Mouse (Mus musculus): Measurements from ENCODE around the gene Xrcc1.

- TF ChIP-seq GATA1 (IDR thresholded peaks at IDR 0.05; ENCODE audit: borderline replicate concordance, low read length), result no peak
- no peak for TF ChIP-seq FLI1 (IDR thresholded peaks at IDR 0.05; ENCODE audit: low read length)
Measured at GRCm38 (mm10) chr7:24588336-24588735, 42.2 kb downstream of the Xrcc1 start.
